Mouse (Mus musculus): Measurements from ENCODE around the gene Bmp2k. TPM values are rescaled to one million over a fixed set of nuclear protein-coding genes. Genes with fewer than 3 reads are reported as not detected.

Bmp2k gene
- polyA plus RNA-seq, 1 experiment from 2014 or later = 8.1 TPM

DNA sequence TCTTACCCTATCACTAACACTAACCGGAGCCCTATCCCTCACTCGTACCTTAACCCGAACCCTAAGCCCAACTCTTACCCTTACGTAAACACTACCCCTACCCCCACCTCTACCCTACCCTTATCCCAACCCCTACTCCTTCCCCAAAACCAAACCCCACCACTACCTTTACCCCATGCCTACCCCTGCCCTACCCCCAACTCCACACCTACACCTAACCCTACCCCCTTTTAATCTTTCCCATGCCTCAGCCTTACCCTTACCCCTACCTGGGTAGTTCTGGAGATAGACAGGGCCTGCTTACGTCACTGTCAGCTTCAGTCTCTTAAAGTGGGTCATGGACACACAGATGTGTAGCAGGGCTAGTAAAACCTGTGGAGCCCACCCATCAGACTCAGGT lies 51.4 kb downstream of the Bmp2k start:
- Histone ChIP-seq H3K9me3 (no peaks in the 10 kb centered on the region), H3K4me3 (no peak overlapping the region), H3K4me1 (no peaks in the 10 kb centered on the region), H3K27ac (replicated peaks) (no peak overlapping the region), H3K36me3 (replicated peaks) (peaks cover 8% of the 10 kb centered on the region; the same call in 1 of the 2 replicates), H3K27me3 (replicated peaks; ENCODE audit: low read depth, poor library complexity, severe bottlenecking) (no peaks in the 10 kb centered on the region)
- WGBS = 93% methylated on average over 5 of the region's 5 CpGs
- DNase-seq (ENCODE audit: low spot score) = no peak

DNA sequence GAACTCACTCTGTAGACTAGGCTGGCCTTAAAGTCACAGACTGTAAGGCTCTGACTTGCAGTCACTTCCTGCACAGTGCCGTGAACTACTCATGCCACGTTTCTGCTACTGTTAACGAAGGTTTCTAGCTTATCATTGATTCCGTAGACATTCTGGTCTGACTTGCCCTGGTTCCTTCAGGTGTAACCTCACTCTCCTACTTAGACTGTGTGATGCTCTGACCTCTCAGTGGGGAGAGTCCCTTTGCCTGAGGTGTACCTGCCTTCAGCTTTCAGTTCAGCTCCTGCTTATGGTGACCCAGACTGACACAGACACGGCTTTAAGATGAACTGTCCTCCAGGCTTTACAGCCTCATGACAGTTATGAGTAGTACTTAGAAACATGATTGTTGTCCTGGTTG lies 56.7 kb downstream of the Bmp2k start:
- H3K27ac ChIP-seq (replicated peaks) = no peak overlapping the region
- H3K9me3 ChIP-seq = no peaks in the 10 kb centered on the region
- H3K4me1 ChIP-seq = no peaks in the 10 kb centered on the region
- DNase-seq (ENCODE audit: low spot score) = no peak
- WGBS = 91% methylated on average over 5 of the region's 5 CpGs
- no peaks in the 10 kb centered on the region for H3K27me3 ChIP-seq (replicated peaks; ENCODE audit: low read depth, poor library complexity, severe bottlenecking)
- peaks cover 16% of the 10 kb centered on the region for H3K36me3 ChIP-seq (replicated peaks)
- no peak overlapping the region for H3K4me3 ChIP-seq

DNA sequence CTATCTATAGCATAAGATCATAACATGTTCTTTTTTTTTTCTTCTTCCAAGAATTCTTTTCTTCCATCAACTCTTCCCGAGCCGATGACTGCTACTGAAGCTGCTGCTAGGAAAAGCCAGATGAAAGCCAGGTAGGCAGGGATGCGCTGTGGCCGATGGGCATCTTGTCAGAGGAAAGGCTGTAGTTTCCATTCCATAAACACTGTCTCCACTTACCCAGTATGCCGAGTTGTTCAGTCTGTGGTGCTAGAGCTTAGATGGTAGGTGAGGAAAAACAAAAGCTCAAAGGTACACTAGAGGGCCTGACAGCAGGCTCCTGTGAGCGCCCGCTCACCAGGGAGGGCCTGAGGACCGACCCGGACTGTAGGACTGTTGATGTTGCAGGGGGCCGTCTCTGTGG lies 57.3 kb downstream of the Bmp2k start:
- Histone ChIP-seq H3K4me1 (peaks cover under 1% of the 10 kb centered on the region; the same call in 1 of the 2 replicates), H3K4me3 (no peak overlapping the region), H3K27me3 (replicated peaks; ENCODE audit: low read depth, poor library complexity, severe bottlenecking) (no peaks in the 10 kb centered on the region), H3K36me3 (replicated peaks) (peaks cover 16% of the 10 kb centered on the region), H3K9me3 (no peaks in the 10 kb centered on the region), H3K27ac (replicated peaks) (no peak overlapping the region)
- no peak for DNase-seq (ENCODE audit: low spot score)
- WGBS = 82% methylated on average over 10 of the region's 10 CpGs

DNA sequence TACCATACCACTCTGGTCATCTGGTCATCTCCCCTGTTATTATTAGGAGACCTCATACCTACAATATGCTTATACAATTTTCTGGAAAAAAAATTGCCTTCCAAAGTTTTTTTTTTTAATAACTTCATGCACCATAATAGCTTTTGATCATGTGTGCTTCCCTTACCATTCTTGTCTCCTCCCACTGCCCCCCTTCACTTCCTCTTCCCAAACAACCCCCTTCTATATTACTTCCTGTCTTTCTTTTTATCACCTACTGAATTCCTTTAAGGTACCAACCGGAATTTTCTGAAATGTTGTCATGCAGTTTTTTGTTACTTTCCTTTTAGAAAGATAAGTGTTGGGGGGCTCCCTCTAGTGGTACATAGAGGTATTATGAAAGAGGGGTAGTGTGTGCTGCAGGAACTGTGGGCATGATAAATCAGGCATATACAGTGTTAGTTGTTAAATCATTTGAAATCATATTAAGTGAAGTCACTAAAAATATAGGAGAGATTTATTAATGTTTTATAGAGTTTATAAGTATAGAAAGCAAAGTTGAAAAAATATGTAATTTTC lies 58.1 kb downstream of the Bmp2k start:
- H3K27ac ChIP-seq (replicated peaks) = no peak overlapping the region
- no peaks in the 10 kb centered on the region for H3K9me3 ChIP-seq
- H3K27me3 ChIP-seq (replicated peaks; ENCODE audit: low read depth, poor library complexity, severe bottlenecking) = no peaks in the 10 kb centered on the region
- DNase-seq (ENCODE audit: low spot score) = no peak
- peaks cover 16% of the 10 kb centered on the region for H3K36me3 ChIP-seq (replicated peaks)
- 24% methylated on average over 1 of the region's 1 CpGs for WGBS
- no peak overlapping the region for H3K4me3 ChIP-seq
- peaks cover 3% of the 10 kb centered on the region; the same call in 1 of the 2 replicates for H3K4me1 ChIP-seq

DNA sequence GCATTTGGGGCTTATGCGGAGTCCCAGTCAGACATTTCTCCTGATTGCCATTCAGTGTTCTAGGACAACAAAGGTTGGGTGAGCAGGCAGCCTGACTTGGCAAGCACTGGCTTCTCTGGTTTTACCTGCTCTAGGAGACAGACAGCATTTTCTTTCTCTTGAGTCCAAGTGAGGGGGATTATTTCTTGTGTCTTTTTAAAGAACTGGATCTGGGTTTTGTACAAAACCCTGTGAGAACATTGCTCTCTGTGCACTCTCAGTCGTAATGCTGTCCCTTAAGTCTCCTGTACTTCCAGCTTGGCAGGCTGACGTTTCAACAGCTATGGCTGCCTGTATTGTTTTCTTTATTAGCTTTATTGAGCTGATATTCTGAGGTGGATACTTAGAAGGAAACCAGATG lies 58.9 kb downstream of the Bmp2k start:
- 87% methylated on average over 3 of the region's 3 CpGs for WGBS
- Histone ChIP-seq H3K9me3 (no peaks in the 10 kb centered on the region), H3K27ac (replicated peaks) (no peak overlapping the region), H3K36me3 (replicated peaks) (peaks cover 16% of the 10 kb centered on the region), H3K27me3 (replicated peaks; ENCODE audit: low read depth, poor library complexity, severe bottlenecking) (no peaks in the 10 kb centered on the region), H3K4me1 (peaks cover 3% of the 10 kb centered on the region; the same call in 1 of the 2 replicates), H3K4me3 (no peak overlapping the region)
- DNase-seq (ENCODE audit: low spot score) = no peak

DNA sequence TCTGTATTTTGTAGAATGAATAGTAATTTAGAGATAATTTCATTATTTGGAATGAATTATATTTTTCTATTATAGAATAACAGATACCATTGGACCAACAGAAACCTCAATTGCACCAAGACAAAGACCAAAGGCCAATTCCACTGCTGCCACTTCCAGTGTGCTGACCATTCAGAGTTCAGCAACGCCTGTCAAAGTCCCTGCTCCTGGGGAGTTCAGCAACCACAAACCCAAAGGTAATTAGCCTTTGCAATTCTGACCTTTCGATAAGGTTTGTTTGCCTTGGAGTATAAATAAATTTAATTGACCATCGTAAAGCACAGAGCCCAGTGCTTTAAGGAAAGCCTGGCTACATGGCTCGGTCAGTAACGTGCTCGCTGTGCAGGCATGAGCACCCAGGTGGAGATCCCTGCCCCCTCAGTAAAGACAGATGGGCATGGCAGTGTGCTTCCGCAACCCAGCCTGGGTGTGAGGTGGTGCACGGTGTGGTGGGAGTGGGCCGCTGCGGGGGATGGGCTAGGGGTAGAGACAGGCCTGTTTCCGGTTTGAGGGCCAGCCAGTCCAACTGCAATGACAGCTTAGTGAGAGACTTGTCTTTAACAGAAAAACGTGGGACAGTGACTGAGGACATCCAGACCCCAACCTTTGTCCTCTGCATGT lies 59.4 kb downstream of the Bmp2k start:
- 88% methylated on average over 12 of the region's 12 CpGs for WGBS
- Histone ChIP-seq H3K9me3 (no peaks in the 10 kb centered on the region), H3K4me1 (peaks cover 4% of the 10 kb centered on the region; the same call in 1 of the 2 replicates), H3K4me3 (no peak overlapping the region), H3K27ac (replicated peaks) (no peak overlapping the region), H3K36me3 (replicated peaks) (peaks cover 16% of the 10 kb centered on the region), H3K27me3 (replicated peaks; ENCODE audit: low read depth, poor library complexity, severe bottlenecking) (no peaks in the 10 kb centered on the region)
- DNase-seq (ENCODE audit: low spot score) = no peak

DNA sequence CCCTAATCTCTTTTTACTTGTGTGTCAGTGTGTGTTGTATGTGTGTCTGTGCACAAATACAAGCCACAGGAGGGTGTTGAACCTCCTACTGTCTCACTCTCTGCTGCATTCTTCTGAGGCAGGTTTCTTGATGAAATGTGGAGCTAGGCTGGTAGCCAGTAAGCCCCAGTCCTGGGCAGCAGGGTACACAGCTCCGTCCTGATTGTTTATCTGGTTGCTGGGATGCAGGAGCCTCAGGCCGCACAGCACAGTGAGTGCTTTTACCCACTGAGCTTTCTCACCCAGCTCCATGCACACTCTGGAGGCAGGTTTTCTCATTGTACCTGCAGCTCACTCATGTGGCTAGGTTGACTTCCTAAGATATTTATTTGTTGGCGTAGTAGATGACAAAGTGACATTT lies 63.4 kb downstream of the Bmp2k start:
- Histone ChIP-seq H3K9me3 (no peaks in the 10 kb centered on the region), H3K36me3 (replicated peaks) (peaks cover 36% of the 10 kb centered on the region), H3K4me1 (peaks cover 7% of the 10 kb centered on the region; the same call in 1 of the 2 replicates), H3K27me3 (replicated peaks; ENCODE audit: low read depth, poor library complexity, severe bottlenecking) (no peaks in the 10 kb centered on the region), H3K4me3 (no peak overlapping the region), H3K27ac (replicated peaks) (no peak overlapping the region; the same call in 1 of the 2 replicates)
- 57% methylated on average over 3 of the region's 3 CpGs for WGBS
- no peak for DNase-seq (ENCODE audit: low spot score)

DNA sequence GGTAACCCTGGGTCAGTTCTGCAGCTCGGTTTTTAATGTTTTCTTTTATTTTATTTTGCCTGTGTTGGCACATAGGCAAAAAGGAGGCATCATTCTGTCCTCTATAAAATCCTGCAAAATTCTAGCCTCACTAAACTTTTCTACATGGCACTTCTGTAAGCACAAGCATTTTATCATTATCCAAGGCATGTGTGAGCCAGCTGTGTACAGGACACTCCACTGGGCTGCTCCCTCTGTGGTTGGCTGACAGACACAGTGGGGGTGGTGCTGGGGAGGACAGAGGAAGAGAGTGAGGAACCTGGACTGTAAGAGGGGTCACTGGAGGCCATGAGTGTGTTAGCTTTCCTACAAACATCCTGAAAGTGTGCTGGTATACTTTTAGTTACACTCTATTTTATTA lies 64.6 kb downstream of the Bmp2k start:
- H3K36me3 ChIP-seq (replicated peaks) = peaks cover 45% of the 10 kb centered on the region
- peak; percentile 12 for DNase-seq (ENCODE audit: low spot score)
- 66% methylated on average over 1 of the region's 1 CpGs for WGBS
- H3K4me1 ChIP-seq = peaks cover 7% of the 10 kb centered on the region; the same call in 1 of the 2 replicates
- no peaks in the 10 kb centered on the region for H3K9me3 ChIP-seq
- H3K4me3 ChIP-seq = no peak overlapping the region
- no peaks in the 10 kb centered on the region for H3K27me3 ChIP-seq (replicated peaks; ENCODE audit: low read depth, poor library complexity, severe bottlenecking)
- no peak overlapping the region for H3K27ac ChIP-seq (replicated peaks)

DNA sequence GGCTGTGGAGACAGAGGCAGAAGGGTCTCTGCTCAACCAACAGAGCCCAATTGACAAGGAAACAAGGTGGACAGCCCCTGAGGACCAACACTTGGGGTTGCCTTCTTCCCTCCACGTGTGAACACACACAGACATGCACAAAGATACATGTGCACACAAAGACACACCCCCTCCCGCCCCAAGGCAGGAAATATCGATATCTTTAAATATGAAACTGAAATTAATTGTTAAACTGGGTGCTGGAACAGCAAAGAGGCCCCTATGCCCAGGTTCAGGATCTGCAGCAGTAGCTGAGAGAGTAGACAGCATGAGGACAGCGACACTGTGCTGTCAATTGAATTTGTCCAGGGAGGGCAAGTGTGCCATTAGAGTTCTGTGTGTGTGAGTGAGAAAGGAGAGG lies 68.3 kb downstream of the Bmp2k start:
- Histone ChIP-seq H3K36me3 (replicated peaks) (peaks cover 49% of the 10 kb centered on the region), H3K27ac (replicated peaks) (no peak overlapping the region), H3K27me3 (replicated peaks; ENCODE audit: low read depth, poor library complexity, severe bottlenecking) (no peaks in the 10 kb centered on the region), H3K9me3 (no peaks in the 10 kb centered on the region), H3K4me3 (no peak overlapping the region), H3K4me1 (peaks cover 3% of the 10 kb centered on the region; the same call in 1 of the 2 replicates)
- DNase-seq (ENCODE audit: low spot score) = no peak
- WGBS = 92% methylated on average over 4 of the region's 4 CpGs

DNA sequence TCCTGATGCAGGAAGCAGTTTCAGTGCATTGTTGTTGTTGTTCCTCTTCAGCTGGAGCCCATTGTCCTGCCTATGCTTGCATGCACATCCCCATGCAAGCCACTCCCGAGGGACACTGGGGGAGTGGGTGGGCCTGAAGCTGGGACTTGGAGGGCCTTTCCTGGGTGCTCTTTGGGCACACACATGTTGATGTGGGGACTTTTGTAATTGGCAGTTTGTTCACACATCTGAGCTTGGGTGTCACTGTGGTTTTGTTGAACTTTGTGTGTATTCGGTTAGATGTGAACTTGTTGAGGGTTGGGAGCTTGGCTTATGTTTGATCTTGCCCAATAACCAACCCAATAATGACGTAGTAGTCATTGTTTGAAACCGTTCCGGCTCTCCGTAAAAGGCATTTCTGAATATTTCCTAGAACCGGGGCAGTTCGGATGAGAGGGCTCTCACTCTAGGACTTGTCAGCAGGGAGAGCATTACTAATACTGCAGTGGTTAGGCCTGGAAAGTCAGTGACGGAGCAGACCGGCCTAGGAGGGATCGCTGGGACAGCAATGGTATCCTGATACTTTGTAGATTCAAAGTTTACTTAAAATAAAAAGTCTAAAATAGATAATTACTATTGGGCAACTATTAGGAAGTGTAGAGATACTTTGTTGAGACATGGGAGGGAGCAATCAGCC lies 78.1 kb downstream of the Bmp2k start:
- WGBS = 94% methylated on average over 11 of the region's 11 CpGs
- H3K27ac ChIP-seq (replicated peaks) = no peak overlapping the region
- H3K9me3 ChIP-seq = no peaks in the 10 kb centered on the region
- H3K4me3 ChIP-seq = no peak overlapping the region
- peaks cover under 1% of the 10 kb centered on the region; the same call in 1 of the 2 replicates for H3K36me3 ChIP-seq (replicated peaks)
- no peak for DNase-seq (ENCODE audit: low spot score)
- no peaks in the 10 kb centered on the region; the same call in 1 of the 2 replicates for H3K4me1 ChIP-seq
- H3K27me3 ChIP-seq (replicated peaks; ENCODE audit: low read depth, poor library complexity, severe bottlenecking) = no peaks in the 10 kb centered on the region

DNA sequence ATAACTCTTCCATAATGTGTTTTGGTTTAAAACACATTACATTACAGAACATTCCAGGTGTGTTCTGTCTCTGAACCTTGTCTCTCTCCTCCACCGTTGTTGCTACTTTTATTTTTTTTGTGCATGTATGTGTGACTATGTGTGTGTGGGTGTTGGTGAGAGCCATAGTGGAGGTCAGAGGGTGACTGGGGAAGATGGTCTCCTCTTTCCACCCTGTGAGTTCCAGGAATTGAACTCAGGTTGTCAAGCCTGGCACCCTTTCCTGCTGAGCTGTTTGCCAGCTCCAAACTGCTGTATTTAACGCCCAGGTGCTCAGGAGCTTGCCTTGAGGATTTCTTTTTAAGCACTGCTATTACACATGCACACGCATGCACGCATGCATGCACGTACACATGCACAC lies 78.7 kb downstream of the Bmp2k start:
- no peak overlapping the region for H3K27ac ChIP-seq (replicated peaks)
- no peak for DNase-seq (ENCODE audit: low spot score)
- H3K27me3 ChIP-seq (replicated peaks; ENCODE audit: low read depth, poor library complexity, severe bottlenecking) = no peaks in the 10 kb centered on the region
- 89% methylated on average over 5 of the region's 5 CpGs for WGBS
- H3K4me1 ChIP-seq = no peaks in the 10 kb centered on the region; the same call in 1 of the 2 replicates
- no peaks in the 10 kb centered on the region for H3K9me3 ChIP-seq
- H3K36me3 ChIP-seq (replicated peaks) = no peaks in the 10 kb centered on the region
- H3K4me3 ChIP-seq = no peak overlapping the region

DNA sequence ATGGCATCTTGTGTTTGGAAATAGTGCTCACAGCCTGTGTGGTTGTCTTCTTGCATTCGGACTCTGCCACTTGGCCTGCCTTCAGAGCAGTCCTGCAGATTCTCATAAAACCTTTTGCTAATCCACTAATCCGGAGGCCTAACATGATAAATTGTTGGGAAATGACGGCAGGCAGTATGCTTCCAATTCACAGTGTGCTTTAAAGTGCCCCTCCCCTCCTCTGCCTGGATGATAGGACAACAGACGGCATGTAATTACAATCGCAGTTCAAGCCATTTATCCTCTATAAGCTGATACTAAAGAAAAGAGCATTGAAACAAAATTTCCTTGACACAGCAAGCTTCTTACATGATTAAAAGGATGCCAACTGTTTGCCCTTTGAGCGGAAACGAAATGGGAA lies 80.2 kb downstream of the Bmp2k start:
- no peak overlapping the region for H3K27ac ChIP-seq (replicated peaks)
- H3K36me3 ChIP-seq (replicated peaks) = 0 out of 2 replicates have a peak, but pooled peaks cover 2% of the 10 kb centered on the region
- 83% methylated on average over 7 of the region's 7 CpGs for WGBS
- no peak overlapping the region for H3K4me3 ChIP-seq
- no peak for DNase-seq (ENCODE audit: low spot score)
- no peaks in the 10 kb centered on the region; the same call in 1 of the 2 replicates for H3K4me1 ChIP-seq
- H3K9me3 ChIP-seq = no peaks in the 10 kb centered on the region
- no peaks in the 10 kb centered on the region for H3K27me3 ChIP-seq (replicated peaks; ENCODE audit: low read depth, poor library complexity, severe bottlenecking)

DNA sequence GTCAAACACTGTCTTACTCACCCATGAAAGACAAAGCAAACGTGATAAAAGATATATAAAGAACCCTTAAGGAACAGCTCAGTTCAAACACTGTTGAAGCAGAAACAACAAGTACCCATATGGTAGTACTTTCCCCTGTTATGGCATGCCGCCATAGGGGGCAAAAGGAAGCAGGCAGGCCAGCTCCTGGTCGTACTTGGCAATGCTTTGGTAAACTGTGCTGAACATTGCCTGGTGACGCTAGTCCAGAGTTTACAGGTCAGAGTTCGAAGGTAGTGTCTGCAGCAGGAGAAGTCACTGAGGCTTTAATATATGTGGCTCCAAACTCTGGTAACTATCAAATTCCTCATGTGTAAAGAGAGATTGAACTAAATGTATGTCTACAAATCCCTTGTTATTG lies 81.2 kb downstream of the Bmp2k start:
- no peak overlapping the region for H3K27ac ChIP-seq (replicated peaks)
- WGBS = 67% methylated on average over 5 of the region's 5 CpGs
- H3K9me3 ChIP-seq = no peaks in the 10 kb centered on the region
- H3K36me3 ChIP-seq (replicated peaks) = peaks cover 7% of the 10 kb centered on the region
- no peaks in the 10 kb centered on the region for H3K27me3 ChIP-seq (replicated peaks; ENCODE audit: low read depth, poor library complexity, severe bottlenecking)
- H3K4me3 ChIP-seq = no peak overlapping the region
- no peaks in the 10 kb centered on the region; the same call in 1 of the 2 replicates for H3K4me1 ChIP-seq
- no peak for DNase-seq (ENCODE audit: low spot score)
